Mouse (Mus musculus) cerebellum, adult 2 months (tissue): ENCODE measurements around the gene Bpifa5. TPM values are rescaled to one million over a fixed set of nuclear protein-coding genes. Genes with fewer than 3 reads are reported as not detected.

ENCODE experiments used
- DNase-seq, 2 experiments: peaks; one replicate each; pipeline ENCODE4 v3.0.0; 2021
- H3K27ac ChIP-seq: fragments of 200-500 bp; 2 replicates; pipeline ENCODE4 v1.5.1; 2012; ENCODE audit warnings: low read length, control low read depth, inconsistent platforms; ENCODE audit not compliant: insufficient read depth
- H3K27me3 ChIP-seq: fragments of 200-500 bp; 2 replicates; pipeline ENCODE4 v1.6.1; 2012; ENCODE audit warnings: inconsistent platforms, mild to moderate bottlenecking, low read length, moderate library complexity; ENCODE audit not compliant: control insufficient read depth, insufficient read depth
- H3K4me1 ChIP-seq: fragments of 200-500 bp; 2 replicates; pipeline ENCODE4 v1.6.1; 2011; ENCODE audit warnings: low read length; ENCODE audit not compliant: control insufficient read depth, insufficient read depth
- H3K4me3 ChIP-seq: fragments of 200-500 bp; replicated peaks from 2 replicates; pipeline ENCODE3; 2011; ENCODE audit warnings: mild to moderate bottlenecking, low read depth, low read length, control low read depth; ENCODE audit not compliant: insufficient read depth
- CTCF ChIP-seq: fragments of 200-500 bp; IDR thresholded peaks from 2 replicates; pipeline ENCODE4 v1.5.1; 2011; ENCODE audit warnings: low read depth, mild to moderate bottlenecking, control low read depth, low read length, moderate library complexity, borderline replicate concordance; ENCODE audit not compliant: insufficient read depth
- POLR2A ChIP-seq: fragments of 200-500 bp; IDR thresholded peaks from 2 replicates; pipeline ENCODE4 v1.6.1; 2011; ENCODE audit warnings: low read length, control low read depth, borderline replicate concordance; ENCODE audit not compliant: insufficient read depth
- WGBS: fragments of 180-500 bp; shearing (Covaris S2); methylation state at CpG from one replicate; pipeline ENCODE4 v1.1.7; 2018; 5-methylcytosine and 5-hydroxymethylcytosine counted together
- polyA plus RNA-seq: library from polyadenylated mRNA; depleted of rRNA; stranded (reverse); fragments of >200 nt; gene quantifications from 2 replicates; pipeline ENCODE4 v1.2.3, GENCODE M21; 2012; rRNA removed

Bpifa5 gene
- polyA plus RNA-seq, 1 experiment = 0.88 TPM

- H3K27ac ChIP-seq = no peak overlapping the region
- 45% methylated on average over 1 of the region's 1 CpGs for WGBS
- DNase-seq = no peak
- H3K4me1 ChIP-seq = no peaks in the 10 kb centered on the region
- no peaks in the 10 kb centered on the region for H3K27me3 ChIP-seq
- no peak for TF ChIP-seq POLR2A
- TF ChIP-seq CTCF = no peak
- no peak overlapping the region for H3K4me3 ChIP-seq
Observed at GRCm38 (mm10) chr2:154211121-154211520, 48.7 kb downstream of the Bpifa5 start.

GRCm38 (mm10) chr2:154211881-154212280 lies 49.5 kb downstream of the Bpifa5 start:
- TF ChIP-seq POLR2A = no peak
- no peak for TF ChIP-seq CTCF
- Histone ChIP-seq H3K4me3 (no peak overlapping the region), H3K4me1 (no peaks in the 10 kb centered on the region), H3K27me3 (no peaks in the 10 kb centered on the region), H3K27ac (no peak overlapping the region)
- 74% methylated on average over 4 of the region's 4 CpGs for WGBS
- DNase-seq = no peak

DNA sequence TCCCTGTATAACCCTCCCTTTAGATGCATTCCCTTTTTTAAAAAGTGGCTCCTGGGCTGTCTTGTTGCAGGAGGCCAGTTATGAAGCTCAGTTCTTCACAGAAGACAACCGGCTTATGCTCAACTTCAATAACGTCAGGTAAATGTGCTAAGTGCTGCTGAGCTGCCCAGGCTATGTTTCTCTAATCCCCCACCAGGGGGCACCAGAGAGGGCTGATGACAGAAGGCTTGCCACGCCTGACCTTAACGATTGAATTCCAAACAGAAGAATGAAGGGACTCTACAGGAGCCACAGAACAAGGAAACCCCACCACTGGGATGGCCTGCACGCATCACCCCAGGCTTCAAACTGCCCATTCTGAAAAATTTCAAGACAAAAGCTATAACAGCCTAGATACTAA lies 52.8 kb downstream of the Bpifa5 start:
- no peak for TF ChIP-seq POLR2A
- peak; percentile 80 for TF ChIP-seq CTCF
- Histone ChIP-seq H3K4me3 (no peak overlapping the region), H3K27me3 (no peaks in the 10 kb centered on the region), H3K4me1 (no peaks in the 10 kb centered on the region), H3K27ac (no peak overlapping the region)
- 10% methylated on average over 5 of the region's 5 CpGs for WGBS
- peak; percentile 52 to 61 for DNase-seq

Other genes starting within 250 kb of the Bpifa5 start
- not detected in 2 replicates for gene Bpifb3, start 244.4 kb upstream of the Bpifa5 start, polyA plus RNA-seq
- gene Bpifb4, start 224.4 kb upstream of the Bpifa5 start, polyA plus RNA-seq = 0.05 and 0.13 TPM in 2 replicates
- not detected in 2 replicates for gene Bpifa6, start 187.7 kb upstream of the Bpifa5 start, polyA plus RNA-seq
- gene Bpifa2, start 154.3 kb upstream of the Bpifa5 start, polyA plus RNA-seq = not detected in 2 replicates
- gene Bpifa3, start 32.3 kb upstream of the Bpifa5 start, polyA plus RNA-seq = not detected in 2 replicates
- gene Bpifa1, start 19.7 kb upstream of the Bpifa5 start, polyA plus RNA-seq = not detected in 2 replicates
- not detected in 2 replicates for gene Bpifb1, start 28.2 kb downstream of the Bpifa5 start, polyA plus RNA-seq
- gene Bpifb5, start 61.1 kb downstream of the Bpifa5 start, polyA plus RNA-seq = 0.08 and 0.21 TPM in 2 replicates
- not detected in 2 replicates for gene Bpifb9a, start 95.2 kb downstream of the Bpifa5 start, polyA plus RNA-seq
- not detected in 2 replicates for gene Bpifb9b, start 144.6 kb downstream of the Bpifa5 start, polyA plus RNA-seq
- gene Cdk5rap1, start 210.4 kb downstream of the Bpifa5 start, polyA plus RNA-seq = 19.2 and 21.7 TPM in 2 replicates
- 33.7 and 35.7 TPM in 2 replicates for gene Snta1, start 245.5 kb downstream of the Bpifa5 start, polyA plus RNA-seq